Mouse (Mus musculus) limb, embryonic 10.5 days (tissue): Measurements from ENCODE around the gene Prpf40a. TPM values are rescaled to one million over a fixed set of nuclear protein-coding genes. Genes with fewer than 3 reads are reported as not detected.

Experiments
- DNase-seq: peaks from one replicate; pipeline ENCODE4 v3.0.0-alpha.2; 2017; ENCODE audit warnings: low spot score
- H3K27ac ChIP-seq: fragments of 300-500 bp; sonication (generic); 2 replicates; pipeline ENCODE4 v1.5.1; 2016; ENCODE audit warnings: mild to moderate bottlenecking
- H3K27me3 ChIP-seq: fragments of 300-500 bp; sonication (generic); 2 replicates; pipeline ENCODE4 v1.6.1; 2016; ENCODE audit warnings: low read depth, mild to moderate bottlenecking; ENCODE audit not compliant: poor library complexity, severe bottlenecking
- H3K36me3 ChIP-seq: fragments of 300-500 bp; sonication (generic); 2 replicates; pipeline ENCODE4 v1.6.1; 2016; ENCODE audit warnings: mild to moderate bottlenecking, moderate library complexity
- H3K4me1 ChIP-seq: fragments of 300-500 bp; sonication (generic); 2 replicates; pipeline ENCODE4 v1.6.1; 2016
- H3K4me3 ChIP-seq: fragments of 300-500 bp; sonication (generic); 2 replicates; pipeline ENCODE4 v1.5.1; 2016; ENCODE audit warnings: mild to moderate bottlenecking, moderate library complexity
- H3K9me3 ChIP-seq: fragments of 300-500 bp; sonication (generic); replicated peaks from 2 replicates; pipeline ENCODE4 v1.6.1; 2016; ENCODE audit warnings: mild to moderate bottlenecking
- WGBS: fragments of 180-500 bp; shearing (Covaris S2); methylation state at CpG from one replicate; pipeline ENCODE4 v1.1.7; 2016; 5-methylcytosine and 5-hydroxymethylcytosine counted together
- polyA plus RNA-seq: library from polyadenylated mRNA; unstranded; fragments of >200 nt; fragmentation: Nextera tagmentation; extraction: Ambion mirVana; gene quantifications from 2 replicates; pipeline ENCODE4 v1.2.1, GENCODE M21; 2016

Gene Prpf40a
- polyA plus RNA-seq, 1 experiment from 2014 or later, result 196 TPM

DNA sequence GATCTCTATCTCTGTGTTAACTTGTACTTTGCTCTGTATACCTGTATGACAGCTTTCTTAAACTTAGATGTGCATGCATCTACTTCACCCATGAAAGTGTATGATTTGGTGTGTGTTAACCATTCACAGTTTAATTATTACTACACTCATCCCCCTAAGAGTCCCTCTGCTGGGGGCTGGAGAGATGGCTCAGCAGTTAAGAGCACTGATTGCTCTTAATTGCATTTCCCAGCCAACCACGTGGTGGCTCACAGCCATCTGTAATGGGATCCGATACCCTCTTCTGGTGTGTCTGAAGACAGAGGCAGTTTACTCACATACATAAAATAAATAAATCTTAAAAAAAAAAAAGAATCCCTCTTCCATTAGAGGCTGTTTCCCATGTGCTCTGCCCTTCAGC is 91.0 kb downstream of the Prpf40a start:
- Histone ChIP-seq H3K27ac (no peak overlapping the region), H3K36me3 (peaks cover 46% of the 10 kb centered on the region), H3K4me3 (no peak overlapping the region), H3K9me3 (no peaks in the 10 kb centered on the region), H3K27me3 (no peaks in the 10 kb centered on the region), H3K4me1 (no peaks in the 10 kb centered on the region)
- WGBS, result 24% methylated on average over 2 of the region's 2 CpGs
- DNase-seq, result no peak

DNA sequence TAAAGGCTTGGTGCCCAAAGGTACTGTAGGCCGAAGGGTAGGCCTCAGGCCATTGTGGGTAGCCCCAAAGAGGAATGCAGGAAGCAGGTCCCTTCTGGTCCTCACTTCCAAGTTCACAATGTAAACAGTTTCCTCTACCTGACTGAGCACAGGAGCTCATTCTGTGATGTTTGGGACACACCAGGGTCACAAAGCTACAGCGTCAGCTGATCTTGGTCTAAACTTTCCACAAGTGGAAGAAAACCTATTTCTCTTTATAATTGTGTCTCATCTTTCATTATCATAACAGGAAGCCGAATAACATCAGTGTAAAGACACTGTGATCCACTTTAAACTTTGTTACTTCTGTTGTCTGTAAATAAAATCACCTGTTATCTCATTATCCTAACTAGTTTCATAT is 95.6 kb downstream of the Prpf40a start:
- DNase-seq, result no peak
- Histone ChIP-seq H3K9me3 (no peaks in the 10 kb centered on the region), H3K4me1 (no peaks in the 10 kb centered on the region), H3K36me3 (peaks cover 19% of the 10 kb centered on the region), H3K4me3 (no peak overlapping the region), H3K27me3 (no peaks in the 10 kb centered on the region), H3K27ac (no peak overlapping the region)
- 92% methylated on average over 3 of the region's 3 CpGs for WGBS

DNA sequence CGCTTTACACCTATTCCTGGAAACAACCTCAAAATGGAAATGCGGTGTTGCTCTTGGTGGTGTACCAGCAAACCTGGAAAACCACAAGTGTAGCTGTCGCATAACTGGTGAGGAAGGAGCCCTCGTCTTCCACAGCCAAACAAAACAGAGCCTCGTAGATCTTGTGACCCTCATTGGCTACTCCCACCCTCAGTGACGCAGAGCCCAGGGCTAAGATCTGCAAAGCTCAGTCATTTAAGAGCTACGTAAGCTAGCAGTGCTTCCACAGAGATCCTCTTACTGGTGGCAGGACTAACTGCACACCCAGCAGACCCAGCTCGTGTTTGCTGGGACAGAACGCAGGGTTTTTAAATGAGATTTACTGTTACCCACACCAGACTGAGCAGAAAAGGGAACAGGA is 96.1 kb downstream of the Prpf40a start:
- Histone ChIP-seq H3K9me3 (no peaks in the 10 kb centered on the region), H3K27ac (no peak overlapping the region), H3K36me3 (peaks cover 22% of the 10 kb centered on the region), H3K4me1 (no peaks in the 10 kb centered on the region), H3K4me3 (no peak overlapping the region), H3K27me3 (no peaks in the 10 kb centered on the region)
- DNase-seq, result no peak
- 94% methylated on average over 9 of the region's 9 CpGs for WGBS

DNA sequence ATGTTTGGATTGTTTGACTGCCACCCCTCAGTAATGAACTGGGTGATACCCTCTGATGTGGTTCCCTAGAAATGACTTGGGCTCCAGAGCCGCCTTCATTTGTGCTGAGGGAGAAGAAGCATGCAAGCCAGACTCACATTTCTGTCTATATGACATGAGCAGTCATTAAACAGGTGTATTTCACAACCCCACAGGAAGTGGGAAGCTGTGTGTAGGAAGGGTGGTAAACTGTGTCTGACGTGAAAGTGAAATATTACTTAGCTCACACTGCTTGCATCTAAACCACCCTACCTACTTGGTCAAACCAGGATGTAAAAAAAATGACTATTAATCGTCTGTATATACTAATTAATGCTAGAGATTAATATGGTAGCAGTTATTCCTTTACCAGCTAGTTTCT is 102.3 kb downstream of the Prpf40a start:
- no peak for DNase-seq
- no peaks in the 10 kb centered on the region for H3K27me3 ChIP-seq
- no peak overlapping the region for H3K27ac ChIP-seq
- no peak overlapping the region for H3K4me3 ChIP-seq
- 92% methylated on average over 3 of the region's 3 CpGs for WGBS
- no peaks in the 10 kb centered on the region for H3K4me1 ChIP-seq
- H3K36me3 ChIP-seq, result peaks cover 7% of the 10 kb centered on the region; the same call in 1 of the 2 replicates
- H3K9me3 ChIP-seq, result no peaks in the 10 kb centered on the region

DNA sequence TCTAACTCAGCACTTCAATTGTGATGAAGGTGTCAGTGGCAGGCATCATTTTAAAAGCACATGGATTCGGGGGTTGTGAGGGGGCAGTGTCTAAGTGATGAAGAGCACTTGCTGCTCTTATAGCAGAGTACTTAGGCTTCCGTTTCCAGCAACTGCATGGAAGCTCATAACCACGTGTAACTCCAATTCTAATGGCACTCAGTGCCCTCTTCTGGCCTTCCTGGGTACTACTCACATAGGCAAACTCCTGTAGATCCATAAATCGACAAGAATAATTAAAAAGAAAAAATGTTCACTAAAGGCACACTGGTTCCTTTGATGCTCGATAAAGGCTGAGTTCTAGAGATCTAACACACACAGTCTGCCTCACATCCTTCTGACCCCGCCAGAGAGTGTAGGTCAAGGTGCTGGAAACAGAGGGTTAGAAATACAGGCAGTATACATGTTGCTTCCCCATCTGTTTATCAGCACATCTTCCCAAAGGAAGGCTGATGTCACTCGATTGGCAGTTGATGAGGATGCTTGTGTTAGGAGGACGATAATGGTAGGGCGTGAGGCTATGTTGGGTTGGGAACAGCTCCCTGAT is 105.4 kb downstream of the Prpf40a start:
- 59% methylated on average over 9 of the region's 9 CpGs for WGBS
- no peaks in the 10 kb centered on the region for H3K27me3 ChIP-seq
- H3K4me3 ChIP-seq, result no peak overlapping the region
- peak; percentile 54 for DNase-seq
- H3K27ac ChIP-seq, result no peak overlapping the region
- no peaks in the 10 kb centered on the region for H3K4me1 ChIP-seq
- H3K36me3 ChIP-seq, result peaks cover 7% of the 10 kb centered on the region; the same call in 1 of the 2 replicates
- no peaks in the 10 kb centered on the region for H3K9me3 ChIP-seq

Other genes with a start within 250 kb of the Prpf40a start
- 61.3 and 67.8 TPM in 2 replicates for gene Arl6ip6, start 442 bp upstream of the Prpf40a start, polyA plus RNA-seq